ENCODE assay signal across 8 mouse cellular contexts in the genomic region with DNA sequence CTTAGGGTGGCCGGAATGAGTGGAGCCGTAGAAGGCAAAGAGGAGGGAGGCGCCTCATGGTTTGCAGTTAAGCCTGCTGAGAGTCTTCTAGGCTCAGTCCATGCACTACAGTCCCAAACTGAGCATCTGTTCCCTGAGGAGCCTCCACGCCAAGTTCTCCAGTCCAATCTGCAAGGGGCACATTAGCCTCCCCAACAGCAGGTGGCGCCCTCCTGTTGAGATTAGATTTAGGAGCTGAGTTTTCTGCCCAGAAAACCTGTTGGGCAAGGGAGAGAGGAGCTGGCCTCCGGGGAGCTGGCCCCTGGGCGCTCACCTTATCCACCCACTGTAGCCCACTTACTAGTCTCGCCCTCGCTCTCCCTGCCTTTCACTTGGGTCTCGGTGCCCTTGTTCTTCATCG.
DNase-seq lines count a peak whose midpoint lies in the region; ATAC-seq and TF ChIP-seq lines count a peak whose summit lies in the region.

No protein-coding gene starts in this region.

- H3K9me3 ChIP-seq in midbrain, postnatal 0 days (ENCODE audit: low read length), result no peaks in the 10 kb centered on the region
- H3K9me3 ChIP-seq in midbrain, embryonic 15.5 days, result no peaks in the 10 kb centered on the region
- no peaks in the 10 kb centered on the region for H3K9me3 ChIP-seq in stomach, postnatal 0 days (ENCODE audit: control insufficient read depth, low read length)
- no peaks in the 10 kb centered on the region for H3K9me3 ChIP-seq in hindbrain, embryonic 16.5 days (ENCODE audit: control insufficient read depth, low read length)

- ATAC-seq in midbrain, postnatal 0 days (ENCODE audit: low FRiP score), result no peak
- no peak for ATAC-seq in midbrain, embryonic 15.5 days (replicated peaks)
- ATAC-seq in hematopoietic stem cell, adult 5-6 weeks (replicated peaks in 1 of 2; ENCODE audit: insufficient read depth in 1 of 2, low FRiP score in 2 of 2, low TSS enrichment in 1 of 2, low read depth in 1 of 2, poor library complexity in 2 of 2, severe bottlenecking in 2 of 2), result peak; percentile 48 to 64; a peak in 3 of 4 replicates
- peak; percentile 91 for ATAC-seq in megakaryocyte progenitor cell, adult 5-6 weeks (replicated peaks; ENCODE audit: poor library complexity)
- no peak for ATAC-seq in stomach, postnatal 0 days (ENCODE audit: low FRiP score, low TSS enrichment)
- ATAC-seq in hindbrain, embryonic 16.5 days, result no peak

- no peaks in the 10 kb centered on the region for H3K27me3 ChIP-seq in midbrain, postnatal 0 days (ENCODE audit: insufficient read depth, low read length)
- H3K27me3 ChIP-seq in midbrain, embryonic 15.5 days (replicated peaks), result no peaks in the 10 kb centered on the region
- H3K27me3 ChIP-seq in stomach, postnatal 0 days (ENCODE audit: control insufficient read depth, insufficient read depth, low read length), result no peaks in the 10 kb centered on the region
- H3K27me3 ChIP-seq in hindbrain, embryonic 16.5 days (replicated peaks; ENCODE audit: control insufficient read depth, insufficient read depth, low read length), result no peaks in the 10 kb centered on the region

- no peak for TF ChIP-seq EP300 in stomach, postnatal 0 days (optimal IDR thresholded peaks at IDR 0.05)

- no peak overlapping the region for H3K27ac ChIP-seq in midbrain, postnatal 0 days (ENCODE audit: low read depth, low read length)
- no peak overlapping the region for H3K27ac ChIP-seq in midbrain, embryonic 15.5 days
- peak overlapping the region; percentile 76 for H3K27ac ChIP-seq in stomach, postnatal 0 days (replicated peaks)
- no peak overlapping the region for H3K27ac ChIP-seq in hindbrain, embryonic 16.5 days (ENCODE audit: low read depth, low read length)

- H3K4me1 ChIP-seq in midbrain, postnatal 0 days (ENCODE audit: insufficient read depth, low read length), result no peaks in the 10 kb centered on the region
- no peaks in the 10 kb centered on the region for H3K4me1 ChIP-seq in midbrain, embryonic 15.5 days
- no peaks in the 10 kb centered on the region for H3K4me1 ChIP-seq in stomach, postnatal 0 days (replicated peaks; ENCODE audit: control insufficient read depth, insufficient read depth)
- H3K4me1 ChIP-seq in hindbrain, embryonic 16.5 days (ENCODE audit: control insufficient read depth, insufficient read depth, low read depth, low read length), result no peaks in the 10 kb centered on the region

- H3K4me2 ChIP-seq in midbrain, postnatal 0 days (ENCODE audit: low read depth, low read length, poor library complexity, severe bottlenecking), result no peak overlapping the region
- H3K4me2 ChIP-seq in midbrain, embryonic 15.5 days, result no peak overlapping the region
- peak overlapping the region; percentile 31; the same call in 1 of the 2 replicates for H3K4me2 ChIP-seq in stomach, postnatal 0 days (replicated peaks; ENCODE audit: low read depth)
- H3K4me2 ChIP-seq in hindbrain, embryonic 16.5 days (ENCODE audit: low read length), result no peak overlapping the region

- 85% methylated on average over 11 of the region's 11 CpGs for WGBS in midbrain, postnatal 0 days
- 87% methylated on average over 11 of the region's 11 CpGs for WGBS in midbrain, embryonic 15.5 days
- WGBS in stomach, postnatal 0 days, result 78% methylated on average over 11 of the region's 11 CpGs
- WGBS in hindbrain, embryonic 16.5 days, result 87% methylated on average over 11 of the region's 11 CpGs

- H3K4me3 ChIP-seq in midbrain, postnatal 0 days (ENCODE audit: low read depth, low read length), result no peak overlapping the region
- H3K4me3 ChIP-seq in midbrain, embryonic 15.5 days, result no peak overlapping the region
- no peak overlapping the region for H3K4me3 ChIP-seq in stomach, postnatal 0 days (ENCODE audit: low read depth, low read length)
- H3K4me3 ChIP-seq in hindbrain, embryonic 16.5 days (ENCODE audit: low read length), result no peak overlapping the region

- H3K36me3 ChIP-seq in midbrain, postnatal 0 days (ENCODE audit: insufficient read depth, low read length), result no peaks in the 10 kb centered on the region
- H3K36me3 ChIP-seq in midbrain, embryonic 15.5 days (replicated peaks), result no peaks in the 10 kb centered on the region
- no peaks in the 10 kb centered on the region for H3K36me3 ChIP-seq in stomach, postnatal 0 days (ENCODE audit: control insufficient read depth, insufficient read depth, low read length)
- H3K36me3 ChIP-seq in hindbrain, embryonic 16.5 days (ENCODE audit: control insufficient read depth, insufficient read depth, low read length), result no peaks in the 10 kb centered on the region

- no peak for DNase-seq in midbrain, postnatal 0 days (ENCODE audit: low spot score)
- DNase-seq in brain, adult 2 months (ENCODE audit: low read depth, low spot score), result peak; percentile 62
- DNase-seq in layer of hippocampus, postnatal 36 days, result peak; percentile 47 to 56
- DNase-seq in stomach, postnatal 0 days (ENCODE audit: low spot score), result peak; percentile 91

- H3K9ac ChIP-seq in midbrain, postnatal 0 days (replicated peaks; ENCODE audit: low read length, poor library complexity, severe bottlenecking), result no peak overlapping the region
- H3K9ac ChIP-seq in midbrain, embryonic 15.5 days, result no peak overlapping the region
- H3K9ac ChIP-seq in stomach, postnatal 0 days (ENCODE audit: low read length), result no peak overlapping the region
- no peak overlapping the region for H3K9ac ChIP-seq in hindbrain, embryonic 16.5 days (ENCODE audit: low read depth, low read length)

- peak; percentile 56 for TF ChIP-seq CTCF in midbrain, postnatal 0 days (IDR thresholded peaks at IDR 0.05)
- TF ChIP-seq CTCF in stomach, postnatal 0 days (IDR thresholded peaks at IDR 0.05; ENCODE audit: low read depth), result peak; percentile 85

Comparison
In these comparisons a context has a peak if more than half of its experiments do, and no peak if none do; other contexts are left out.
1. ATAC-seq: peak in hematopoietic stem cell, adult 5-6 weeks (2 of 2) and megakaryocyte progenitor cell, adult 5-6 weeks (single experiment); none in midbrain, postnatal 0 days (single experiment), midbrain, embryonic 15.5 days (single experiment), stomach, postnatal 0 days (single experiment) and hindbrain, embryonic 16.5 days (single experiment).